In genomic region chr4:138064882-138065592, GRCm38 (mm10) we compare ENCODE assay signal across 17 mouse cellular contexts.
A peak's percentile ranks its signal among the peaks of the same experiment; 100 is the strongest.
DNase-seq lines count a peak whose midpoint lies in the region; ATAC-seq lines count a peak whose summit lies in the region.
"Had no signal": no experiment of that assay in that cellular context is flagged by ENCODE, and none has a peak within 500 bp of the region (broad histone marks: within the 10 kb centered on the region; RNA-seq: fewer than 3 reads in every experiment).

No protein-coding gene starts in this region.

- no peak overlapping the region for H3K9ac ChIP-seq in liver, embryonic 15.5 days
- H3K9ac ChIP-seq: heart, embryonic 15.5 days; hindbrain, embryonic 12.5 days; lung, embryonic 15.5 days; neural tube, embryonic 12.5 days had no signal

- no peak overlapping the region for H3K4me3 ChIP-seq in liver, embryonic 15.5 days (replicated peaks)
- H3K4me3 ChIP-seq: heart, embryonic 15.5 days; hindbrain, embryonic 12.5 days; lung, embryonic 15.5 days; neural tube, embryonic 12.5 days had no signal

- H3K27me3 ChIP-seq in liver, embryonic 15.5 days: no peaks in the 10 kb centered on the region
- H3K27me3 ChIP-seq: heart, embryonic 15.5 days; hindbrain, embryonic 12.5 days; lung, embryonic 15.5 days; neural tube, embryonic 12.5 days; Patski had no signal

- H3K27ac ChIP-seq in liver, embryonic 15.5 days (replicated peaks): peak overlapping the region; percentile 74
- H3K27ac ChIP-seq: heart, embryonic 15.5 days; hindbrain, embryonic 12.5 days; lung, embryonic 15.5 days; neural tube, embryonic 12.5 days had no signal

- peaks cover 8% of the 10 kb centered on the region for H3K36me3 ChIP-seq in liver, embryonic 15.5 days (replicated peaks)

- no peak for ATAC-seq in liver, embryonic 15.5 days (ENCODE audit: insufficient read depth)
- ATAC-seq: midbrain, embryonic 16.5 days; Patski had no signal

- whole genome bisulfite sequencing in liver, embryonic 15.5 days (ENCODE audit: insufficient replicate concordance): 64% methylated on average over 11 of the region's 11 CpGs

- DNase-seq in gastrocnemius, postnatal 25 days: peak; percentile 34
- DNase-seq in gastrocnemius, postnatal 14 days: no peak
- DNase-seq in kidney, postnatal 10 days: peak; percentile 35
- no peak for DNase-seq in kidney, adult 11 months
- DNase-seq in kidney, postnatal 4 days: peak; percentile 33 to 43
- DNase-seq in right cerebral cortex, postnatal 14 days: no peak
- no peak for DNase-seq in thymus, adult 18-20 months
- DNase-seq: B cell, adult 2 months; cerebellum, adult 11 months; right cerebral cortex, postnatal 4 days had no signal

- 0 out of 2 replicates have a peak overlapping the region, but pooled peaks have one; percentile 3 for H3K4me2 ChIP-seq in liver, embryonic 15.5 days
- H3K4me2 ChIP-seq: heart, embryonic 15.5 days; hindbrain, embryonic 12.5 days; lung, embryonic 15.5 days; neural tube, embryonic 12.5 days had no signal

- intact Hi-C loops in gastrocnemius, postnatal 14 days (cut with DNase I; ENCODE audit: low total_unique reads): no loop called here

- H3K4me1 ChIP-seq in liver, embryonic 15.5 days (replicated peaks): peaks cover 34% of the 10 kb centered on the region
- H3K4me1 ChIP-seq: hindbrain, embryonic 12.5 days; lung, embryonic 15.5 days; neural tube, embryonic 12.5 days had no signal

- H3K9me3 ChIP-seq in liver, embryonic 15.5 days (replicated peaks): no peaks in the 10 kb centered on the region
- H3K9me3 ChIP-seq: heart, embryonic 15.5 days; hindbrain, embryonic 12.5 days; lung, embryonic 15.5 days; neural tube, embryonic 12.5 days had no signal

Comparison
In these comparisons a context has a peak if more than half of its experiments do, and no peak if none do; other contexts are left out.
1. DNase-seq: peak in gastrocnemius, postnatal 25 days (single experiment), kidney, postnatal 10 days (single experiment) and kidney, postnatal 4 days (2 of 2); none in gastrocnemius, postnatal 14 days (single experiment), kidney, adult 11 months (single experiment), right cerebral cortex, postnatal 14 days (single experiment) and thymus, adult 18-20 months (0 of 2).